Mouse (Mus musculus) liver, postnatal 0 days (tissue): ENCODE measurements around the gene Fam78b.

ENCODE experiments used
- CTCF ChIP-seq: sonication (generic); IDR thresholded peaks from 2 replicates; pipeline ENCODE4 v1.5.1; 2016; ENCODE audit warnings: antibody characterized with exemption, low read depth
- EP300 ChIP-seq: IDR thresholded peaks from 2 replicates; pipeline ENCODE4 v1.6.1; 2016; ENCODE audit warnings: antibody characterized with exemption, low read depth, mild to moderate bottlenecking

DNA sequence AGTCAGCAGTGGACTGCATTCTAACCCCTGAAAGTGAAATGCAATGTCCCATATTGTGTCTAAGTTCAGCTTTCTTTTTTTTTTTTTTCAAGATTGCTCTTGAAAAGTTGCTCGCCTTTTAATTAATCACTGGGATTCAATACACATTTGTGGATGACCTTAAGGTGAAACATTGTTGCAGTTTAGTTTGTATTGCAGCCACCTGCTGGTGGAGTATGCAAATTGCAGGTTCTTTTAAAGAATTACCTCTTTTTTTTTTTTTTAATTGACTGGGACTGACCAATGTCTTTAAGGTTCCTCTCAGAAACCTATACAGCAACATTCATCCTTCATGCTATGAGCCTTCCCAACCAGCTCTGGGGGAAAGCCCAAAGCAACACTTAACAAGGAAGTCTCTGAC, 33.2 kb downstream of the Fam78b start:
- TF ChIP-seq CTCF = peak; percentile 38
- TF ChIP-seq EP300 = no peak
